Mouse (Mus musculus) MEL (cell line): ENCODE results near the gene Ctnnbl1. TPM values are rescaled to one million over a fixed set of nuclear protein-coding genes. Genes with fewer than 3 reads are reported as not detected.

Experiments
- DNase-seq: peaks from one replicate; pipeline ENCODE4 v3.0.0; 2011; ENCODE audit warnings: low read depth, low spot score
- H3K27ac ChIP-seq: 2 replicates; pipeline ENCODE4 v1.5.1; 2012; ENCODE audit warnings: low read depth, mild to moderate bottlenecking, control low read depth, low read length, moderate library complexity; ENCODE audit not compliant: control insufficient read depth
- H3K27me3 ChIP-seq, 2 experiments: fragments of 150-350 bp in 1 of 2; sonication (generic) in 1 of 2; 2 replicates each; pipeline ENCODE4 v1.6.1; 2012; ENCODE audit warnings: low read length in 2 of 2, mild to moderate bottlenecking in 2 of 2, improper control_type of control experiment in 1 of 2, moderate library complexity in 1 of 2; ENCODE audit not compliant: insufficient read depth in 2 of 2, control insufficient read depth in 1 of 2
- H3K36me3 ChIP-seq, 2 experiments: 2 replicates each; pipeline ENCODE4 v1.6.1; 2012 to 2014; ENCODE audit warnings: low read length in 2 of 2, improper control_type of control experiment in 1 of 2, inconsistent platforms in 1 of 2, mild to moderate bottlenecking in 1 of 2; ENCODE audit not compliant: insufficient read depth in 2 of 2, control insufficient read depth in 1 of 2
- H3K4me1 ChIP-seq, 2 experiments: fragments of 150-350 bp in 1 of 2; sonication (generic) in 1 of 2; 2 replicates each; pipeline ENCODE4 v1.6.1; 2012; ENCODE audit warnings: low read length in 2 of 2, improper control_type of control experiment in 1 of 2, mild to moderate bottlenecking in 1 of 2; ENCODE audit not compliant: insufficient read depth in 2 of 2, control insufficient read depth in 1 of 2
- H3K4me3 ChIP-seq, 2 experiments: fragments of 150-350 bp in 1 of 2; sonication (generic) in 1 of 2; 2 replicates each; pipeline ENCODE4 v1.5.1; 2012; ENCODE audit warnings: low read depth in 2 of 2, low read length in 2 of 2, mild to moderate bottlenecking in 2 of 2, moderate library complexity in 2 of 2, control low read depth in 1 of 2, improper control_type of control experiment in 1 of 2; ENCODE audit not compliant: control insufficient read depth in 1 of 2, insufficient read depth in 1 of 2
- H3K79me2 ChIP-seq: 2 replicates; pipeline ENCODE4 v1.6.1; 2012; ENCODE audit warnings: mild to moderate bottlenecking, low read length, moderate library complexity; ENCODE audit not compliant: control insufficient read depth, poor library complexity, insufficient read depth
- H3K9ac ChIP-seq: 2 replicates; pipeline ENCODE4 v1.6.1; 2012; ENCODE audit warnings: low read depth, mild to moderate bottlenecking, control low read depth, low read length, moderate library complexity; ENCODE audit not compliant: control insufficient read depth, poor library complexity, severe bottlenecking
- H3K9me3 ChIP-seq: fragments of 150-350 bp; sonication (generic); replicated peaks from 2 replicates; pipeline ENCODE4 v1.6.1; 2012; ENCODE audit warnings: mild to moderate bottlenecking, low read length, improper control_type of control experiment, moderate library complexity; ENCODE audit not compliant: insufficient read depth
- CTCF ChIP-seq, 3 experiments: IDR thresholded peaks in 2 of 3; conservative IDR thresholded peaks in 1 of 3; 2 replicates each; pipeline ENCODE4 v1.5.1; 2011 to 2012; ENCODE audit warnings: low read length in 3 of 3, low read depth in 2 of 3, mild to moderate bottlenecking in 2 of 3, improper control_type of control experiment in 1 of 3, inconsistent platforms in 1 of 3, mixed read lengths in 1 of 3, moderate library complexity in 1 of 3; ENCODE audit not compliant: control insufficient read depth in 1 of 3, insufficient read depth in 1 of 3, poor library complexity in 1 of 3, severe bottlenecking in 1 of 3
- E2F4 ChIP-seq: IDR thresholded peaks from 2 replicates; pipeline ENCODE4 v1.6.1; 2011; ENCODE audit warnings: low read depth, low read length, improper control_type of control experiment, borderline replicate concordance
- ETS1 ChIP-seq: IDR thresholded peaks from 2 replicates; pipeline ENCODE4 v1.6.1; 2012; ENCODE audit warnings: low read depth, mild to moderate bottlenecking, inconsistent platforms, low read length, improper control_type of control experiment, moderate library complexity
- HCFC1 ChIP-seq: IDR thresholded peaks from 2 replicates; pipeline ENCODE4 v1.6.1; 2012; ENCODE audit warnings: low read depth, mild to moderate bottlenecking, inconsistent platforms, low read length, improper control_type of control experiment, moderate library complexity
- JUND ChIP-seq: IDR thresholded peaks from 2 replicates; pipeline ENCODE4 v1.6.1; 2011; ENCODE audit warnings: low read depth, mild to moderate bottlenecking, improper control_type of control experiment, low read length
- KAT2A ChIP-seq: conservative IDR thresholded peaks from 2 replicates; pipeline ENCODE4 v1.6.1; 2012; ENCODE audit warnings: low read depth, low read length, improper control_type of control experiment, inconsistent platforms
- MAFK ChIP-seq: IDR thresholded peaks from 2 replicates; pipeline ENCODE4 v1.6.1; 2011; ENCODE audit warnings: low read depth, mild to moderate bottlenecking, low read length, improper control_type of control experiment, borderline replicate concordance
- MAZ ChIP-seq: IDR thresholded peaks from 2 replicates; pipeline ENCODE4 v1.6.1; 2012; ENCODE audit warnings: low read depth, mild to moderate bottlenecking, inconsistent platforms, low read length, improper control_type of control experiment
- MXI1 ChIP-seq: IDR thresholded peaks from 2 replicates; pipeline ENCODE4 v1.6.1; 2011; ENCODE audit warnings: mild to moderate bottlenecking, low read depth, low read length, improper control_type of control experiment
- NELFE ChIP-seq: IDR thresholded peaks from 2 replicates; pipeline ENCODE4 v1.6.1; 2011; ENCODE audit warnings: low read depth, low read length, improper control_type of control experiment
- POLR2A ChIP-seq, 2 experiments: IDR thresholded peaks; 2 replicates each; pipeline ENCODE4 v1.6.1; 2011 to 2012; ENCODE audit warnings: low read length in 2 of 2, mild to moderate bottlenecking in 2 of 2, control low read depth in 1 of 2, improper control_type of control experiment in 1 of 2, low read depth in 1 of 2, moderate library complexity in 1 of 2; ENCODE audit not compliant: control insufficient read depth in 1 of 2, insufficient read depth in 1 of 2, poor library complexity in 1 of 2
- POLR2AphosphoS2 ChIP-seq: IDR thresholded peaks from 2 replicates; pipeline ENCODE4 v1.6.1; 2011; ENCODE audit warnings: low read length, improper control_type of control experiment
- RCOR1 ChIP-seq: IDR thresholded peaks from 2 replicates; pipeline ENCODE4 v1.6.1; 2012; ENCODE audit warnings: low read depth, mild to moderate bottlenecking, inconsistent platforms, low read length, improper control_type of control experiment
- SIN3A ChIP-seq: IDR thresholded peaks from 2 replicates; pipeline ENCODE4 v1.6.1; 2012; ENCODE audit warnings: low read length, improper control_type of control experiment, inconsistent platforms
- SMC3 ChIP-seq: IDR thresholded peaks from 2 replicates; pipeline ENCODE4 v1.6.1; 2011; ENCODE audit warnings: low read depth, low read length, improper control_type of control experiment
- TBP ChIP-seq: IDR thresholded peaks from 2 replicates; pipeline ENCODE4 v1.8.0; 2011; ENCODE audit warnings: low read depth, low read length, improper control_type of control experiment
- TCF12 ChIP-seq: IDR thresholded peaks from 2 replicates; pipeline ENCODE4 v1.6.1; 2014; ENCODE audit warnings: low read depth, mild to moderate bottlenecking, inconsistent platforms, low read length, improper control_type of control experiment, moderate library complexity
- USF1 ChIP-seq: IDR thresholded peaks from 2 replicates; pipeline ENCODE4 v1.6.1; 2014; ENCODE audit warnings: low read depth, mild to moderate bottlenecking, inconsistent platforms, low read length, improper control_type of control experiment, moderate library complexity
- ZKSCAN1 ChIP-seq: IDR thresholded peaks from 2 replicates; pipeline ENCODE4 v1.6.1; 2012; ENCODE audit warnings: low read depth, mild to moderate bottlenecking, inconsistent platforms, low read length, improper control_type of control experiment, moderate library complexity
- ZMIZ1 ChIP-seq: IDR thresholded peaks from 2 replicates; pipeline ENCODE4 v1.6.1; 2012; ENCODE audit warnings: low read depth, mild to moderate bottlenecking, inconsistent platforms, low read length, improper control_type of control experiment, moderate library complexity
- polyA plus RNA-seq, 2 experiments: library from polyadenylated mRNA; stranded (reverse) in 1 of 2; unstranded in 1 of 2; fragments of >175 nt in 1 of 2; fragments of >200 nt in 1 of 2; gene quantifications; 2 replicates each; pipeline versions ENCODE4 v1.2.1 to v1.2.4; 2012; ENCODE audit warnings: low replicate concordance in 2 of 2, low read depth in 1 of 2; ENCODE audit not compliant: insufficient read length in 2 of 2, insufficient read depth in 1 of 2, missing spikeins in 1 of 2
- total RNA-seq: library from RNA; depleted of rRNA; stranded (reverse); fragments of 300-350 nt; gene quantifications from 2 replicates; pipeline ENCODE4 v1.2.3, GENCODE M21; 2012

The Ctnnbl1 gene
- total and polyA plus RNA-seq, 3 experiments, result 60.7 to 61.7 TPM; not detected in 1

DNA sequence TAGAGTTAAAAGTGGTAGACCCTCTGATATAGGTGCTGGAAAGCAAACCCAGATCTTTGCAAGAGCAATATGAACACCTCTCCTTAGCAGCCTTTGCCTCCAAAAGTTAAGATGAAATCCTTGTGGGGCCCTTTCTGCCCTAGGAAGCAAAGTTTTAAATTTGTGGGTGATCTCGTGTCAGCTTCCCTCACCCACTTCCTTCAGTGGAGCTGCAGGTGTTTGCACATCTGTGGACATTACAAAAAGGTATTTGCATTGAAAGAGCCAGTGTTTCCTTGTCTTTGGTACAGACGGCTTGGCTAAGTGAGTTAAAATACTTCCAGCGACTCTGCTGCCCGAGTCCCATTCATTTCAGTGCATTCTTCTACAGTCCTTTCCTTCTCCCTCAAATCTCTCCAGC is 69.9 kb downstream of the Ctnnbl1 start:
- Histone ChIP-seq H3K4me3 (no peak overlapping the region), H3K27ac (no peak overlapping the region), H3K36me3 (peaks cover 2 to 7% of the 10 kb centered on the region in 2 experiments), H3K9me3 (no peaks in the 10 kb centered on the region), H3K79me2 (no peaks in the 10 kb centered on the region), H3K9ac (no peak overlapping the region), H3K4me1 (peaks cover 3 to 17% of the 10 kb centered on the region in 2 experiments), H3K27me3 (no peaks in the 10 kb centered on the region)
- no peak for DNase-seq
- TF ChIP-seq POLR2AphosphoS2 (no peak), MAFK (no peak), MXI1 (no peak), SIN3A (no peak), SMC3 (no peak), POLR2A (IDR thresholded peaks at IDR 0.05; ENCODE audit: control insufficient read depth in 1 of 2, insufficient read depth in 1 of 2, low read depth in 1 of 2, low read length in 2 of 2, poor library complexity in 1 of 2) (no peak), RCOR1 (no peak), CTCF (IDR thresholded peaks at IDR 0.05 in 2 of 3, conservative IDR thresholded peaks at IDR 0.05 in 1 of 3; ENCODE audit: control insufficient read depth in 1 of 3, insufficient read depth in 1 of 3, low read depth in 2 of 3, low read length in 3 of 3, poor library complexity in 1 of 3, severe bottlenecking in 1 of 3) (no peak), TCF12 (no peak), ZMIZ1 (no peak), KAT2A (no peak)

GRCm38 (mm10) chr2:157807621-157808367 is 70.6 kb downstream of the Ctnnbl1 start:
- H3K9me3 ChIP-seq, result no peaks in the 10 kb centered on the region
- H3K9ac ChIP-seq, result no peak overlapping the region
- no peak overlapping the region for H3K27ac ChIP-seq
- DNase-seq, result no peak
- H3K27me3 ChIP-seq, result no peaks in the 10 kb centered on the region
- H3K36me3 ChIP-seq, result peaks cover 0 to 4% of the 10 kb centered on the region in 2 experiments; a peak in 3 of 4 replicates
- peaks cover 0 to 10% of the 10 kb centered on the region in 2 experiments; a peak in 2 of 4 replicates for H3K4me1 ChIP-seq
- no peak for TF ChIP-seq E2F4
- TF ChIP-seq HCFC1, result no peak
- no peak for TF ChIP-seq MAZ
- no peak for TF ChIP-seq SMC3
- no peak for TF ChIP-seq TBP
- no peak for TF ChIP-seq ZKSCAN1
- TF ChIP-seq POLR2A (IDR thresholded peaks at IDR 0.05; ENCODE audit: control insufficient read depth in 1 of 2, insufficient read depth in 1 of 2, low read depth in 1 of 2, low read length in 2 of 2, poor library complexity in 1 of 2), result no peak
- no peak for TF ChIP-seq CTCF (IDR thresholded peaks at IDR 0.05 in 2 of 3, conservative IDR thresholded peaks at IDR 0.05 in 1 of 3; ENCODE audit: control insufficient read depth in 1 of 3, insufficient read depth in 1 of 3, low read depth in 2 of 3, low read length in 3 of 3, poor library complexity in 1 of 3, severe bottlenecking in 1 of 3)
- TF ChIP-seq NELFE, result no peak
- TF ChIP-seq ETS1, result no peak
- TF ChIP-seq USF1, result no peak
- TF ChIP-seq JUND, result no peak
- no peak overlapping the region for H3K4me3 ChIP-seq
- H3K79me2 ChIP-seq, result no peaks in the 10 kb centered on the region
